Mouse (Mus musculus): ENCODE measurements at regions not wholly inside any gene's neighbourhood (a gene's known extent, or its start where the extent isn't known, plus 50 kb on each side); places are given as distances from the start of the nearest gene placed in this dataset.

DNA sequence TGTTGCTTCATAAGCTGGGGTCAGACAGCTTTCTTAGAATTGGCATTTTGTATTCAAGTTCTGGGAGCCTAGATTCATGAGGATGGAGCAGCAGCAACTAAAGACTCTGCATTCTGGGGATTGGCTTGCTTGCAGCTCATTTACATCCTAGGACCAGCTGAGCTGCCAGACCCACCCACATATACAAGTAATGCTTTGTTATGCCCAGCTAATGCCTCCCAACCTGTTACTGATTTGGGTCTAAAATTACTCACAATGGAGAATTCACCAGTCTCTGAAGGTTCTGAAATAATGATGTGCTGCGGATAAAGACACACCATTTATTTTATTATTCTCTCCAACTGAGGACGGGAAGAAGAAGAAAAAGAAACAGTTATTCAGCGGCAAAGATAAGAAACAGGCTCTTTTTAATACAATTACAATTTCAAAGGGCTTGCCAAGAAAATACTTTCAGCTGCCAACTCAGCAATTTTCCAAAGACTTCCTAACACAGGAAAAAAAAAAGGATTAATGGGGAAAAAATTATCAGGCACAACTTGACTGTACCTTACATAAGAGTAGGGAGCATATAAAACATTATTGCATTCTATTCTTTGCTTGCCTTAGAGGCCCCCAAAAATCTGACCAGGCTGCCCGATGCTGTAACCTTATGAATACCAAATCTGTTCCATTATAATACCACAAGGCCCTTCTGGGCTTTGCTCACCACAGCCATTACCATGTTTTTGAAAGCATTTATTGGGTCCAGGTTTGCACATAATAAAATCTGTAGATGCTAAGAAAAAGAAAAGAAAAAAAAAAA is 134.5 kb downstream of the S1pr1 start:
- Histone ChIP-seq H3K4me1 (ENCODE audit: control insufficient read depth, insufficient read depth, low read length) (no peaks in the 10 kb centered on the region), H3K27ac (ENCODE audit: control insufficient read depth, insufficient read depth, low read depth, low read length, poor library complexity) (no peak overlapping the region), H3K4me3 (replicated peaks; ENCODE audit: control insufficient read depth, low read depth, low read length) (no peak overlapping the region)
- 72% methylated on average over 4 of the region's 4 CpGs for WGBS
- TF ChIP-seq CTCF (IDR thresholded peaks at IDR 0.05; ENCODE audit: control insufficient read depth, insufficient read depth, low read length), result no peak
- no peak for TF ChIP-seq POLR2A (IDR thresholded peaks at IDR 0.05; ENCODE audit: borderline replicate concordance, control insufficient read depth, low read depth, low read length)

DNA sequence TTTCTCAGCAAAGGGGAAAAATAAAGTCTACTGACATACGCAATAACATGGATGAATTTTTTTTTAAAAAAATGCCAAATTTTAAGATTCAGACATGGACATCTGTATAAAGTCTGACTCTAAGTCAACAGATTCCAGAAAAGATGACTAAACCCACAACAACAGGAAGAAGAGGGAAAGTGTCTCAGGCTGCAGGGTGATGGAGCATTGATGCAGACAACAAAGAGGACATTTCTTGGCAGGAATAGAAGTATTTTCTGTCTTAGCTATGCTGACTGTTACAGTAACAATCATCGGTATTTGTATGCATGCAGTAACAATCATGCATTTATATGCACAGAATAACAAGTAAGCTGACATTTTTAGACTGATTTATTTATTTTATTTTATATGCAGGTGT is 139.5 kb downstream of the S1pr1 start:
- Histone ChIP-seq H3K27ac (ENCODE audit: control insufficient read depth, insufficient read depth, low read depth, low read length, poor library complexity) (no peak overlapping the region), H3K4me1 (ENCODE audit: control insufficient read depth, insufficient read depth, low read length) (no peaks in the 10 kb centered on the region), H3K4me3 (replicated peaks; ENCODE audit: control insufficient read depth, low read depth, low read length) (no peak overlapping the region)
- TF ChIP-seq CTCF (IDR thresholded peaks at IDR 0.05; ENCODE audit: control insufficient read depth, insufficient read depth, low read length) (no peak), POLR2A (IDR thresholded peaks at IDR 0.05; ENCODE audit: borderline replicate concordance, control insufficient read depth, low read depth, low read length) (no peak)
- whole genome bisulfite sequencing, result 85% methylated on average over 2 of the region's 2 CpGs

DNA sequence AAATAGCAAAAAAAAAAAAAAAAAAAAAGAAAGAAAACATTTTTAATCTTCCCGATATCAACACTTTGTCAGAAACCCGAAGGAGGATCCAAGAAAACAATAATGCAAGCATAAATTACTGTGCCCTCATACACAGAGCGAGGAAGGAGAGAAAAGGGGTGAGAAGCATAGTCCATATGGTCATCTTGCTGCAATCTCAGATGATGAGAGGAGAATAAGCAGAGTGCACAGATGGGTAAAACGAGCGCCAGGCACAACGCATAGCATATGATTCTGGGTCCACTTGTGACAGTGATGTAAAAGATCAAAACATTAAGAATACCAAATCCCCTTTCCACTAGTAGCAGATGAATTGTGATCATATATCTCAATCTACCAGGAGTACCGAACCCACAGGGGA is 152.1 kb downstream of the S1pr1 start:
- Histone ChIP-seq H3K4me3 (replicated peaks; ENCODE audit: control insufficient read depth, low read depth, low read length) (no peak overlapping the region), H3K27ac (ENCODE audit: control insufficient read depth, insufficient read depth, low read depth, low read length, poor library complexity) (no peak overlapping the region), H3K4me1 (ENCODE audit: control insufficient read depth, insufficient read depth, low read length) (no peaks in the 10 kb centered on the region)
- TF ChIP-seq POLR2A (IDR thresholded peaks at IDR 0.05; ENCODE audit: borderline replicate concordance, control insufficient read depth, low read depth, low read length) (no peak), CTCF (IDR thresholded peaks at IDR 0.05; ENCODE audit: control insufficient read depth, insufficient read depth, low read length) (no peak)
- 77% methylated on average over 7 of the region's 7 CpGs for WGBS

DNA sequence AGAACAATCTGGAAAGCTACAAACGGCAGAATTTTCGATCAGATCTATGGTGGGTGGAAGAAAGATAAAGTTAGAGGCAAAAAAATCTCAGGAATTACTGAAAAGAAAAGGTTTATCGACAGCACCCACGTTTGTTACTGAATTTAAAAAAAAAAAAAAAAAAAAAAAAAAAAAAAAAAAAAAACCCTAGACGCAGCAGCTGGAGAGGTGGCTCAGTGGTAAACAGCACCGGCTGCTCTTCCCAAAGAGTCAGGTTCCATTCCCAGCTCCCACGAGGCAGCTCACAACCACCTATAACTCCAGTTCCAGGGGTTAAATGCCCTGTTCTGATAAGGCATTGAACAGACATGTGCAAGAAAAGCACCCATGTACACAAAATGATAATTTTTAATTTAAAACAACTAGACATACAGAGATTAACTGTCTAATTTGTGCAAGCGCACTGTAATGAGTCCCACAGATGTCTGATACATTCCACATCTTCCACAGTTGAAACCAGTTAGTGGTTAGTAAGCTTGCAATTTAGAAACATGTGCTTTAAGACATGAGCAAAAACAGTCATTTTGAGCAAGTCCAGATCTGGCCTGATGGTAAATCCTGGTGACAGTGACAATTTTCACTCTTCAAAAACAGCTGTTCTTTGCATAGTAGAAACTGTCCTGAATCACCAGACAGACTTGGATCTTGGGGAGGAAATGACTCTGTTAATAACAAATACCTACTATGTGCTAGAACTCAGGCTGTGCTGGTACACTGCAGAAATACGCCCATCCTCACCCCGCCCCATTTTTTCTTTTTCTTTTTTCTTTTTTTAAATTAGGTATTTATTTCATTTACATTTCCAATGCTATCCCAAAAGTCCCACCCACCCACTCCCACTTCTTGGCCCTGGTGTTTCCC is 159.8 kb downstream of the S1pr1 start:
- TF ChIP-seq POLR2A (IDR thresholded peaks at IDR 0.05; ENCODE audit: borderline replicate concordance, control insufficient read depth, low read depth, low read length) (no peak), CTCF (IDR thresholded peaks at IDR 0.05; ENCODE audit: control insufficient read depth, insufficient read depth, low read length) (no peak)
- Histone ChIP-seq H3K4me1 (ENCODE audit: control insufficient read depth, insufficient read depth, low read length) (0 out of 2 replicates have a peak, but pooled peaks cover 1% of the 10 kb centered on the region), H3K4me3 (replicated peaks; ENCODE audit: control insufficient read depth, low read depth, low read length) (no peak overlapping the region), H3K27ac (ENCODE audit: control insufficient read depth, insufficient read depth, low read depth, low read length, poor library complexity) (no peak overlapping the region)
- WGBS, result 74% methylated on average over 10 of the region's 10 CpGs

DNA sequence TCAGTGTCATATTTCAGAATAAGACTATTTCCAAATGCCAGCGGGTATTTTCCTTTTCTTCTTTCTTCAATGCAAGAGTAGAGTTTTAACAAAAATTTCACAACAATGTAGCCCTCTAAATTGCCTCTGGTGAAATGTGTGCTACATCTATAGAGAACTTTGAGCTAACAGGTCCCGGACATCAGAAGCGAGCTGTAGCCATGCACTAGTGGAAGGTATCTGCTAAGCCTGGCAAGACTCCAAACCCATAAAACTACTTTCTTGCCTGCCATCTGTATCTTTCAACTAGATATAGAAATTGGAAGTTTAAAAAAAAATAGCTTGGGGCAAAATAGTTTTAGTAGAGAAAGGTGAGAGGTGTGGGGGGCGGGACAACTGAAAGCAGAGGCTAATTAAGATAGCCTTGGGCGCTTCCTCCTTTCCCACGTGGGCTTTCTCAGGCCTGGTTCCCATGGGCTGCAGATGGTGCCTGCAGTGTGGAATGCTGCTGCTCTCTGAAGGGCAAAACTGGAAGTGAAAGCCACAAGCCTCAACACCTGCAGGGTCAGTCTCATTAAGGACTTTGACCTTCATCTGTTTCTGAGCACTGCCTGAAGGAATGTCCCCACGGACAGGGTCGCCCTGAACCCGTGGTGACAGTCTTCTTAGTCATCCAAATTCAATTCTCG is 160.9 kb downstream of the S1pr1 start:
- Histone ChIP-seq H3K27ac (ENCODE audit: control insufficient read depth, insufficient read depth, low read depth, low read length, poor library complexity) (no peak overlapping the region), H3K4me3 (replicated peaks; ENCODE audit: control insufficient read depth, low read depth, low read length) (no peak overlapping the region), H3K4me1 (ENCODE audit: control insufficient read depth, insufficient read depth, low read length) (0 out of 2 replicates have a peak, but pooled peaks cover 1% of the 10 kb centered on the region)
- no peak for TF ChIP-seq POLR2A (IDR thresholded peaks at IDR 0.05; ENCODE audit: borderline replicate concordance, control insufficient read depth, low read depth, low read length)
- no peak for TF ChIP-seq CTCF (IDR thresholded peaks at IDR 0.05; ENCODE audit: control insufficient read depth, insufficient read depth, low read length)
- WGBS, result 70% methylated on average over 10 of the region's 10 CpGs

DNA sequence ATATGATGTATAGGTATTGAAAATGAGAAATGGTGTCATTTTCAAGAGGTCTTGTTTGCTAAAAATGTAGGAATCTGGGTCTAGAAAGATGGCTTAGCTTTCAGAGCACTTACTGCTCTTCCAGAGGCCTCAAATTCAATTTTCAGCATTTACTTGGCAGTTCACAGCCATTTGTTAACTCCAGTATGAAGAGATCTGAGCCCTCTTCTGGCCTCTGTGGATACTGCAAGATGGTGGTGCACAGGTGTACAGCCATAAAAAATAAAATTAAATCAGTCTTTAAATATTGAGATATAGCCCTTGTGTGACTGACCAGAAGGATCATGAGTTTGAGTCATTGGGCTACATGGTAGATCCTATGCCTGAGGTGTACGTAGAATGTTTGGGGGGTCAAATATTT is 173.1 kb downstream of the S1pr1 start:
- H3K27ac ChIP-seq (ENCODE audit: control insufficient read depth, insufficient read depth, low read depth, low read length, poor library complexity), result no peak overlapping the region
- TF ChIP-seq POLR2A (IDR thresholded peaks at IDR 0.05; ENCODE audit: borderline replicate concordance, control insufficient read depth, low read depth, low read length), result no peak
- no peak for TF ChIP-seq CTCF (IDR thresholded peaks at IDR 0.05; ENCODE audit: control insufficient read depth, insufficient read depth, low read length)
- 82% methylated on average over 1 of the region's 1 CpGs for WGBS
- H3K4me1 ChIP-seq (ENCODE audit: control insufficient read depth, insufficient read depth, low read length), result no peaks in the 10 kb centered on the region
- no peak overlapping the region for H3K4me3 ChIP-seq (replicated peaks; ENCODE audit: control insufficient read depth, low read depth, low read length)

DNA sequence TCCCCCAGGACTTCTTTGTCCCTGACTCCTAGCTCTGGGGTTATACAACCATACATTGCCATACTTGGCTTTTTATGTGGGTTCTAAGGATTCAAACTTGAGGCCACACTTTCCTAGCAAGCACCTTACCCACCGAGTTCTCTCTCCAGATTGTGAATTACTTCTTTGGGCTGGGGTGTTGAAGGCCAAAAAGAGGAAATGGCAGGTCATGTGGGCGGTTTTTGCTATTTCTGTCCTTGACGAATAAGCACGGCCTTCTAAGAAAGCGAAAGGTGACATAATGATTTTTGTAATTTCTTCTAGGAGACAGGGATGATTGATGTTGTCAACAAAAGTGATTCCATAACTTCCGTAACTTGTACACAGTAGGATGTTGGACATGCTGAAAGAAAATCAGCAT is 176.5 kb downstream of the S1pr1 start:
- no peak for TF ChIP-seq POLR2A (IDR thresholded peaks at IDR 0.05; ENCODE audit: borderline replicate concordance, control insufficient read depth, low read depth, low read length)
- no peak for TF ChIP-seq CTCF (IDR thresholded peaks at IDR 0.05; ENCODE audit: control insufficient read depth, insufficient read depth, low read length)
- Histone ChIP-seq H3K4me3 (replicated peaks; ENCODE audit: control insufficient read depth, low read depth, low read length) (no peak overlapping the region), H3K27ac (ENCODE audit: control insufficient read depth, insufficient read depth, low read depth, low read length, poor library complexity) (no peak overlapping the region), H3K4me1 (ENCODE audit: control insufficient read depth, insufficient read depth, low read length) (no peaks in the 10 kb centered on the region)
- 15% methylated on average over 6 of the region's 6 CpGs for WGBS
